Mouse (Mus musculus): ENCODE measurements around the gene Lacc1.
"Not testable (repeated sequence)": the region's sequence is repeated elsewhere in the genome, so short reads cannot be mapped to it uniquely, and the experiment has no call there.

Gene Lacc1

DNA sequence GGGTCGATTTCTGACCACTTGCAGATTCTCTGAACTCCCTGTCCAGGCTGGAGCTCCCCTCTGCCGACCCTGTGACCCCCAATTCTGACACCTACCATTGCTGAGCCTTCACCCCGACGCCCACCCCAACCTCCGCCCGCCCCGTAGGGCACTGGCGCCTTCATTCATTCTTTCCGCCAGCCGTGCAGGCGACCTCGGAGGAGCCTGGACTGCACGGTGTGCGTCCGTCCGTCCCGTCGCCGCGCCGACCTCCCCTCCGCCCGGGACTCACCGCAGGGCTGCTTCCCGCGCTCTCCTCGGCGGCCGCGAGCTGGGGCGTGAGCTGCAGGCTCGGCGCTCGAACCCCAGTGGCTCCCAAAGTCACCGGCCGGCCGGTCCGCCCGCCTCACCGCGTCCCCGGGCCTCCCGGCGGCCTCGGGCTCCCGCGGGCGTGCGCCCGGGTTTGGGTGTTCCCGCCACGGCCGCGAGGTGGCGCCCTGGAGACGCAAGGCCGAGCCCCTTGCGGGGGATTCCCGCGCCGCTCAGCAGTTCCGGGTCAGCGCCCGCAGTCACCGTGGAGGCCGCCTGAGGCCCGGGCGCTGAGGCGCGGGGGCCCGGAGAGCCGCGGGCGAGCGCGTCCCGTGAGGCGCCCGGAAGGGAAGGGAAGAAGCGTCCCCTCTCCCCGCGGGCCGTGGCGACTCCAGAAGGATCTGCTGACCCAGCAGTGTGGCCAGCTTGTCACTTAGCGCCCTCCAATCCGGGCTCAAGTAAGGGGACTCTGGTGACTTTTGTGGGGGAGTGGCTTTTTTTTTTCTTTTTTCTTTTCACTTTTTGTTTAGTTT is at the start of gene Lacc1, which contains the start of gene Ccdc122:
Lacc1 (minus strand) TSS at position 679 of the 821 bp plus-strand sequence.
Ccdc122 (plus strand) TSS at position 547 of the 821 bp plus-strand sequence.
- DNase-seq (ENCODE audit: low spot score in 2 of 2), result peak; percentile 14 to 40

DNA sequence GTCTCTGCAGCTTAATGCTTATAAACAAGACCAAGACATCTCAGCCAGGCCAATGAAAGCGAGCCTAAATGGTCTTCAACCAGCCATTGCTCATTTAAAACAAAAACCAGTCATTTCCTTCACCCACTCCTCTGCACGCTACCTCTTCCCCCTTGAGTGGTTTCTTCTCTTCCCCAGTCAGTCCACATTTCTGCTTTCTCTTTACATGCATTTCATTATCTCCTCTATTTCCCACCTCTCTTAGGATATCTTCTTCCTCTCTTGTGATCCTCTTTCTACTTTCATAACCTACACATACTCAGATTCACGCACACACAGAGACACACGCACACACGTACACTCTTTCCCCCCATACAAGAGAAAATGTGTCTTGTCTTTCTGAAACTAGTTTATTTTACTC is 44.5 kb upstream of the Lacc1 start:
- DNase-seq (ENCODE audit: low spot score in 2 of 2), result no peak

DNA sequence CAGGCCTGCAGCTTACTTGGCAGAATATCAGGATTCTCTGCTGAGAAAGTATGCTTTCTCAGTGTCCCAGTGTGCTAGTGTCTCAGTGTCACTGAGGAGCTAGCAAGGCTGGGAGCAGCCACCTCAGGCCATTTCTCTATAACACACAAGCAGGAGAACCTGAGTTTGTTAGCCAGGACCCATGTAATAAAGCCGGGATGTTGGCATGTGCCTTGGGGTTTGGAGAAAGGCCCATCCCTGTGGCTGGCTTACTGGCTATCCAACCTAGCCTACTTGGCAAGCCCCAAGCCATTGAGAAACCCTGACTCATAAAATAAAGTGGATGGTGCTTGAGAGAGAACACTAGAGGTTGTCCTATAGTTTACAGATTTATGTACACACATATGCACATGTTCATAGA is 32.7 kb upstream of the Lacc1 start:
- DNase-seq (ENCODE audit: low spot score in 2 of 2), result no peak

DNA sequence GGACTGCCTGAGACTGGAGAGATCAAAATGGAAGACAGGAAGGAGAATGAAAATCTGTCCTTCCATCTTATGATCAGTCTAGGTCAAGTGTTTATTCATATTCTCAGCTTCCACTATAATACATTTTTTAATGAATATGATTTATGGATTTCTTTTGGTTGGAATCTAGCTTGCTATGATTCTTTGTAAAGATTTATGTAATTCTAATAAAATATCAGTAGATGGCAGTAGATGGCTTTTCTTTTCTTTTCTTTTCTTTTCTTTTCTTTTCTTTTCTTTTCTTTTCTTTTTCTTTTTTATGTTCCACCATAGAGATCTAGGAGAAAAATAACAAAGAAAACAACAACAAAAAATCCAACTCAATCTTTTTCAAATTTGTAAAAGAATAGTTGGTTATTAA is 16.6 kb upstream of the Lacc1 start:
- no peak for DNase-seq (ENCODE audit: low spot score in 2 of 2)

DNA sequence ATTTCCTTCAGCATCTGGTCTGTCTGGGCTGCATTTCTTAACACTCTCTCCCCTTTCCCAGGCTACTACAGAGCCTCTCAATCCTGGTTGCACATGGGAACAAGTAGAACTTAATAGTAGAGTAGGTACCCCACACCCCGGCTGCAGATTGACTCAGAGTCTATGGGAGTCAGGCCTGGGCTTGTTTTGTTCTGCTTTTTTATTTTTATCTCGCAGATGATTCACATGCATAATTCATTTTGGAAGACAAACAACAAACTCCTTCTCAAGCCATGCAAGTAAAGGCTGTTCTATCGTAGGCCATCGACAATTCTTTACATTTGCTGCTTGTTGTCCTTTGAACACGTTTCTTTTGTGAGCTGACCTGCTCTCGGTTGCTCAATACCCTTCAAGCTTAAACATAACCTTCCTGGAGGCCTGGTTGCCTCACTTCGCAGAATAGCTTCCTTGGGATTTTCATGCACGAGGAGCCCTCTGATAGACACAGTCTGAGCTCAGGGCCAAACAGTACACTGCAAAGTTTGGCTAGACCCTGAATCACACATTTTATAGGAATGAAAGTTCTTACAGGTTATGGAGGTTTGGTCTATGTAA is 1.2 kb upstream of the Lacc1 start:
- no peak for DNase-seq (ENCODE audit: low spot score in 2 of 2)

DNA sequence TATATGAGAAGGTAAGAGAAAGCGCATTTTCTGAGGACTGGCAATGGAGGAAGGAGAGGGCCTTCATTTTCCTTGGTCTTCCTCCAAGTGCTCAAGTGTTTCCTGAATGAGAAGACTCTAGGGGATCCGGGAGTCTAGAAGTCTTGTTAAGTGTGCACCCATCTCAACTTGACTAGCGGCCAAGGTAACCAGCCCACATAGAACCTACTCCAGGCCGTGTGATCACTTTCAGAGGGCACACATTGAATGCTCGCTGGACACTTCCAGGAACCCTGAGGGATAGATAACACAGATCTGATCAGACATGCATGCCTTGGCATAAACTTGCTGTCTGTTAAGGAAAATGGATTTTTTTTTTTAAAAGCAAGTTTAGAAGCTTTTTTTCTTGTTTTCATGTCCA is 626 bp upstream of the Lacc1 start:
- no peak for DNase-seq (ENCODE audit: low spot score in 2 of 2)

DNA sequence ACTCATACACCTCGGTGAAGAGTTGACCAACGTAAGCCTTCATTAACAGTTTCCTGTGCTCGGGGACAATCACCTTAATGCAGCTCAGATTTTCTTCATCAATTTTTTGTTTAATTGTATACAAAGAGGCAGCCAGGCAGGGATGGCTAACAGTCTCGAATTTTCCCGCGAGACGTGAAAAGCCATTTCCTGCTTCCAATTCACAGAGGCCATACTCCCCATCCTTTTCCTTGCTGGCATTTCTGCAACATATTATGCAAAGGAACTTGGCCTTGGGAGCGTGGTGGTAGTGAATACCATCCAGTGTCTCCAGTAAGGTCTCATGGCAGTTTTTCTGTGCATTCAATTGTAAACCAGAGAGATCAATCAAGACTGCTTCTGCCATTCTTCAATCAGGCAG is 1.7 kb downstream of the Lacc1 start:
- DNase-seq (ENCODE audit: low spot score in 2 of 2), result no peak

DNA sequence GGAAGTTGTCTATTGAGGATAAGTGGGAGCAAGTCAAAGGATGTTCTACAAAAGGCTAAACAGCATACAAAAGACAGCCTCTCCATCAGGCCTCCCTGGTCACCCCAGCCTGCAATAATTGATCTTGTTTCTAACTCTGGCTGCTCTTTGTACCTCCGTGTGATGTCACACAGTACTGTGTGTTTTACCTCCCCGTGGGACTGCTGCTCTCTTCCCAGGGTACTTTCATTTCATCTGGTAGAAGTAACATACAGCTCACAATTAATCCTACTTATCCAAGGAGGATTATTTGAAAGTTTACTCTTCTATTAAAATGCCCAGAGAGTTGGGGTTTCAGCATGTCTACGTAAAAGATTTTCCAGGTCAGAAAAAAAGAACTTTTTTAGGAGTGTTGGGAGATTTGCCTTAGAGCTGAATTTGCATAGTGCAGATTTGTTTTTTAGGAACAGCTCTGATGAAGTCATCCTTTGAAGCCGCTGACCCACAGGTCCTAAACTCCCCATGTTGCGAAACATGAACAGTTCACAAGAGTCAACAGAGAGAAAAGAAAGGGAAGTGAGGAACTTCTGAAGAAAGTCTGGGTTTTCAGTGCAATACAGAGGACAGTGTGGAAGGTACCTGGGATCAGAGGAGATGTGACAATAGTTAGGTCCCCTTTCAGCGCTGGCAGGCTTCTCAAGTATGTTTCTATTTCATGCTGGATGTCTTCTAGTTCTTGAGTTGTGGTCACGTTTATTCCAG is 2.4 kb downstream of the Lacc1 start:
- DNase-seq (ENCODE audit: low spot score in 2 of 2), result no peak

DNA sequence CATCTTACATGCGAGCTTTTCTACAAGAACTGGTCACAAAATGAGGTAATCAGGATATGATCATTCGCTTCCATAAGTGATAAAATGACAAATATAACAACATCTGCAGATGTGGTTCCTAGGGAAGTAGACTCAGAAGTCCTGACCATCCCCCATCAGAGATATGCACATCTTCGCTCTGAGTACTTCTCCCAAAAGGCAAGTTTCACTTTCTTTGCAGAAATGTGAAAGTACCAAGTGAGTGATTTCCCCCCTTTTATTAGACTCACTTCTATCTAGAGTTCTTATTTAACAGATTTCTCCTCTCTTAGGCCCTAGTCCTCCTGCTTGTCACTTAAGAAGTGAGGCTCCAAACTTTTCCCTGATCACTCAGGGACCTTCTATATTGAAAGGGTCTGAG is 3.3 kb downstream of the Lacc1 start:
- DNase-seq (ENCODE audit: low spot score in 2 of 2), result no peak

DNA sequence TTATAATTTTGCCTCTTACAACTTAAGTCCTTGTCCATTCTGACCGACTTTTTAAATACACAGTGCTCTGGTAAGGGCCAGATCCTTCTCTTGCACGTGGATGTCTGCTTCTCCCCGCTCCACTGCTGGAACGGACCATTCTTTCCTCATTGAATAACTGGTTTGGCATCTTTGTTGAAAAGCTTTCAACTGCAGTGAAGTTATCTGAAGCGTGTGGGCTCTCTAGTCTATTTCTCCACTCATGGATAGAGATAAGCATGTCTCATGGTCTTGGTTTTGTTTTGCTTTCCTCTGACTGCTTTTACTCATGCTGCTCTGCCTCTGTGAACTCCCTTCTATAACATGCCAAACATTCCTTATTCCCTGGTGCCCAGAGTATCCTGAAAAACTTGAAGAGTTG is 4.3 kb downstream of the Lacc1 start:
- DNase-seq (ENCODE audit: low spot score in 2 of 2), result no peak

DNA sequence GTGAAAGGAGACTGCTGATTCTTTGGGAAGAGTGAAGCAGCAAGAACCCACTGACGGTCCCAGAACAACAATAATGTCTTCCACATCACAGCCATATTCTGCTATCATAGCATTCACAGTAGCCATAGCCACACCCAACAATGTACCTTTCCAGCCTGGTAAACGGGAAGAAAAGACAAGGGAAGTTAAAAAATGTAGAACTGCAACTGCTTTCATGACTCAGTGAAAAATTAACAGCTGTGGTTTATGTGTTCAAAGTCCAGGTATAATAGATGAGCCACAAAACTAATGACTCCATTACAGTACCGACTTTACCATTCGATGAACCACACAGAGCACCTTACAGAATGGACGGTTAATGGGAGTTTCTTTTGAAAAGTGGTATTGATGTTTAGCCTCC is 5.9 kb downstream of the Lacc1 start:
- no peak for DNase-seq (ENCODE audit: low spot score in 2 of 2)

DNA sequence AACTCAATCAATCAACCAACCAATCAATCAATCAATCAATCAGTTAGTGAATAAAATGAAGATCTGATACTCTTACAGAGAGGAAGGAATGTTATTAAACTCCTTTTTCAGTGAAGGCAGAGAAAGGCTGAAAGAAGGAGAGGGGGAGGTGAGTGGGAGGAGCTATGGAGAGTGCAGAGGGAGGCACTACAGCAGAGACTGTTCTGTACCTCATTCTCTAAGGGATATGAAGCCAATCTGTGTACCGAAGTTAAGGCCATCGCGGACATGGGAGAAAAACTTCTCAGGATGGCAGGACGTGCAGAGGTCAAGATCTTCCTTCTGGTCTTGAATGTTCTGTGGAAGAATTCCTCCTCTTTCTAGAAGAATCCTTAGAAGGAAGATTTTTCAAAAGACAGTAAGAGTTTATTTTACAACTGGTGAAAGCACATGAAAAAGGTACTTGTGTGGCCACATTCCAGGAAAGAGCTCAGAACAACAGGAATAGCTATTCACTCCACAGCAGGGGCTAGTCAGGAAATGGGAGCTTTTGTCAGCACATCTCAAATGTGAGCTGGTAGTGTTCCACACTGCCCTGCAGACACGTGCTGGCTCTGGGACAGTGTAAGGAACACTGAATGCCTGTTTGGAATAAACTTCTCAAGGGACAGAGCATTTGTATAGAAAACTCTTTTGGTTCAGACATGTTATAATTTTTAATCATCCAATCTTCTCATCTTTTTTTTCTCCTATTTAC is 7.2 kb downstream of the Lacc1 start:
- DNase-seq (ENCODE audit: low spot score in 2 of 2), result no peak

DNA sequence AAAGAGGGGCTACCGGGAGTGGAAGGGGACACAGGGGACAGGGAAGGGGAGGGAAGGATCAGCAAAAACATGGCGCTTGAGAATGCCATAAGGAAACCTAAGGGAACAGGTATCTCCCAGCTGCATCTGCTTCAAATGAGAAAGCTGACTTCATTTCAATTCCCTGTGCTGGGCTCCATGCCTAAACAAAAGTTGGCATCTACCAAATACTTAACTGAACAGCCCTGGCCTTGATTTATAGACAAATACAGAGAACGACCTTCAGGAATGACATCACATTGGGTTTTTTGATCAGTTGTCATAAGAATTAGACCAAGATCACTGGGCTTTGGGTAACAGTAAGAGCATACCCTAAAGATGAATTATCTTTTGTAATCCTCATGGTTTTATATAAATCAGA is 12.2 kb downstream of the Lacc1 start:
- DNase-seq (ENCODE audit: low spot score in 2 of 2), result no peak

DNA sequence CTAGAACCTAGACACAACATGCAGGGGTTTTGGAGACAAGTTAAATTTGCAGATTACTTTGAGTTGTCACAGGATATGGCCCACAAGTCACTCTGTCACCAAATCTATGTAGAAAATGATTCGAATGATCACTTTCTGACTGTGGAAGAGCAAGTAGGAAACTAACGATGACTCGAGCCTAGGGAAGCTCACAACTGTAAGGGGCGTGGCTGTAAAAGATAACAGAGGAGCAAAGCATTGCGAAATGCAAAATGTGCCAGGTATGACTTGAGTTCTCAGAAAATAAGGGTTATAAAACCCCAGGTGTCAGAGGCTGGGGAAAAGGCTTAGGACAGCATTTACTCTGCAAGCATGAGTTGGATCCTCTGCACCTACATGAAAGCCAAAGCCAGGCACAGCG is 19.5 kb downstream of the Lacc1 start:
- DNase-seq (ENCODE audit: low spot score in 2 of 2), result no peak

DNA sequence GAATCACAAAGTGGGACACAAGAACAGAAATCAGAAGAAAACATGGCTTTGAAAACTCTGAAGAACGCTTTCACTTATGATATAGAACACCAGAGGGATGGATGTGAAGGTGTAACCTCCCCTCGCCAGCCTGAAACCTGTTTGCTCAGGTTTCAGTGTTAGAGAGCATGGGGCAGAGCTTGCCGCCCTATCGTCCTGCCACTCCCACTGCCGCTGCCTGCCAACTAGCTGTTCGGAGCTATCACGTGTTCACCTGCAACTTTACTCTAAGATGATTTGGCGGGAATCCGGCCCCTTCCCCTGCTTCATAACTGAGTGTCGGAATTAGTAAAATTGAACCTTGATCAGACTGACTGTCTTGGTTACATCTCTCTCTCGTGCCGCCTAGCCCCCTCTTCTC is 19.9 kb downstream of the Lacc1 start:
- not testable (repeated sequence) for DNase-seq (ENCODE audit: low spot score in 2 of 2)

DNA sequence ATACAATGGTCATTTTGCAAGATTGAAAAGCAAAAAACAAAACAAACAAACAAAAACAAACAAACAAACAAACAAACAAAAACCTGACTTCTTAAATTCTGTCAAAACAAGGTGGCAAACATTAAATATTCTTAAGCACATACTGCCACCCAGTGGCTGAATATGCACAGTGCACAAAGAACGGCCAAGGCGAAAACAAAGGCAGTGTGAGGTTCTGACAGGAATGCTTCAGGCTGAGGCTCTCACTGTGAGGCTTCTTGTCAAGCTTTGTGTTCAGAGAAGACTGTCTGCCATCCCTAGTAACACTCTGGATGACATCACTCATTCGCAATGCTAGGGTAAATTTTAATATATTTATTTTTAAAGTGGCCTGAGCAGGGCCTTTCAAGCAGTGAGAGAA is 24.9 kb downstream of the Lacc1 start:
- peak; percentile 44 to 61 for DNase-seq (ENCODE audit: low spot score in 2 of 2)

DNA sequence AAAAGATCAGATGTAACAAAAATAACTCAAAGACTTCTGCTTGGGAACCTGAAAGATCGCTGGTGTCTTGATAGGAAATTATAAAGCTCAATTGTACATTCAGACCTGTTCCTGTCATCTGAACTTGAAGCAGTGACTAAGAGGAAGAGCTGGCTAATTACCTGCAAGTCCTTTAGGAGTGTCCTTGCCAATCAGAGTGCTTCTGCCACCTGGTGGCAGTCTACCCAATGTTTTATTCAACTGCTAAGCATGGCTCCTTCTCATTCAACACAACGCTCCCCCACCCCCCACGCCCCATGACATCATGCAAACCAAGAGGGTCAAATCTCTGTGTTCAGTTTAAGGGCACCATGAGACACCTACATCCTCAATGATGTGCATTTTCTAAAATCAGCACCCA is 28.5 kb downstream of the Lacc1 start:
- peak; percentile 72 to 73 for DNase-seq (ENCODE audit: low spot score in 2 of 2)

DNA sequence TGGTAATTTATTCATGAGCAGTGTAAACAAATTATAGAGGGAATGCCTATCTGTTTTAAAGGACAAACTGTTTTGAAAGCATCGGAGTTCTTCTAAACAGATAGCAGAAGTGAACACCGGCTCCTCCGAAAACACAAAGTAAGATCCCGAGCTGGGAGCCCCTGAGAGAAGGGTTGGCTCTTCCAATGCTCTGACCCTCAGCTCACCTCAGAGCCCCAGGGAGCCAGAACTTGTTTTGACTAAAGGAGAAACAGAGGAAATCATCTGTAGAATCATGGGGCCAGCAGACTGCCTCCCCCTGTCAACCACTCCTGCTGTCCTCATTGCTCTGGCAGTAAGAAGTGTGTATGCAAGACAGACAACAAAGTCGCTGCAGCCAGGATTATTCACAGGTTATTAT is 31.1 kb downstream of the Lacc1 start:
- DNase-seq (ENCODE audit: low spot score in 2 of 2), result no peak

DNA sequence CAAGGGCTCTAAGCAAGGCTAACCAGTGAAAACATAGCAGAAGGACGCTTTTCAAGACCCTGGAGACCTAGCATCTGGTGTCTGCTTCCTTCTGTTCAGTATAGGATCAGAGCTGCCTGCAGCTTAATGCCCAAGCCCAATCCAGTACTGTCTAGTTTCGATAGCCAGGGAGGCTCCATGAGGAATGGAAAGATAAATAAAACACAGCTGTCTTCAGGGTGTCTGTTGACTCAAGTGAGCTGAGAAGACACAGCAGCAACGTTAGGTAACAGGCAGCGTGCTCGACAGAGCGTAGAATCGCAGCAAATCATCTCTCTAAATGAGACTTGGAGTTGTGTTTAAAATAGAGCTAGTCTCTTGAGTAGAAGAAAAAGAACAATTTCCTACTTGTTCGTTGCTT is 32.0 kb downstream of the Lacc1 start:
- DNase-seq (ENCODE audit: low spot score in 2 of 2), result no peak

DNA sequence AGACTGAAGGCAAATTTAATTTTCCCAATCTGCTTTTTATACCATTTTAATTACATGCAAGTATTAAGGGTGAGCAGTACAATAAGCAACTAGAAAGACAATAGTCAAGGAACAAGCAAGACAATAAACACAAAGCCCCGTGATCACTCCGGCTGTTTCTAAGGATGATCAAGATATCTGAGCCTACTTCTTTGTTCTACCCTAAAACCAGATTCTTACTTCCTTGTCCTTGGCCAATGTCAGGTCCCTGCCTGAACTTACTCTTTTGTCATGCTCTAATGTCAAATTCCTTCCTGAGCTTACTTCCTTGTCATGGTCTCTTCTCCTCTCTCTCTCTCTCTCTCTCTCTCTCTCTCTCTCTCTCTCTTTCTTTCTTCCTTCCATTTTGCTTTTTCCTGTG is 46.4 kb downstream of the Lacc1 start:
- DNase-seq (ENCODE audit: low spot score in 2 of 2), result not testable (repeated sequence)

DNA sequence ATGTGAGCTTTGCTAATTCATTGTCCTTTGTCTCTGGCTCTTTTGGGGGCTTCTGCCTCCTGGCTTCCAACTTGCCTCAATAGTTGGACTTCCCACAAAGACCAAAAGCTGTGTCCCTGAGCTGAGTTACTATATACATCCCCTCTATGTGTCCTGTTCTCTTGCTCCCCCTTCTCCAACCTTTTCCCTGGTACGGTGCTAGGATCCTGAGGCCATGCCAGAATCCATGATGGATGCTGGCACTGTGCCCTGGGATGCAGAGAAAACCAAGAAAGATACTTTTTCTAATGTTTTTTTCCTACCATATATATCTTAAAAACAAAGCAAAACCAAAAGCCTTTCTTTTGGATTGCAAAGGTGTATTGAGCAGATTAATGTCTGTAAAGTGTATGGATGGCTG is 54.9 kb downstream of the Lacc1 start:
- DNase-seq (ENCODE audit: low spot score in 2 of 2), result no peak

DNA sequence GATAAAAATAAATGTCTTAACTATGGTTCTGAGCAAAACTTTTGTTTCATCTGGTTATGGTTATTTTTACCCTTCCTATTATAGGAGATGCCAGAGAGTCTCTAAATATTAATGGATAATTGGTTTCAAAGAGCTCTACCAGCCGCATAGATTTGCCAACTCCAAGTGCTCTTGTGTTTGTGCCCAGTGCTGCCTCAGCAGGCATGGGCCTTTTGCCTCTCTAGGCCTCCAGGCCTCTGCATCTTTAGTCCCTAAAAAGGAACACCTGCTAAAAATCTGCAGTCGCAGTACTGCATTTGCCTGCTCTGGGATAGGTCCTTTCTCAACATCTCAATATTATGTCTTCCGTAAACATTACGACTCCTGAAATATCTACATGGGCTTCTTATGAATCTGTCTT is 55.5 kb downstream of the Lacc1 start:
- no peak for DNase-seq (ENCODE audit: low spot score in 2 of 2)

Measured in right cerebral cortex, postnatal 36 days (tissue).